Mouse (Mus musculus) hindbrain, embryonic 14.5 days (tissue): ENCODE measurements at regions not wholly inside any gene's neighbourhood (a gene's known extent, or its start where the extent isn't known, plus 50 kb on each side); places are given as distances from the start of the nearest gene placed in this dataset. TPM values are rescaled to one million over a fixed set of nuclear protein-coding genes. Genes with fewer than 3 reads are reported as not detected.

ENCODE experiments used
- ATAC-seq: fragments of 200-750 bp; cut with Nextera tagmentation; 2 replicates; pipeline ENCODE4 v1.8.0; 2017; ENCODE audit warnings: moderate number of reproducible peaks, mild to moderate bottlenecking, moderate TSS enrichment, moderate library complexity; ENCODE audit not compliant: low FRiP score
- DNase-seq: peaks from one replicate; pipeline ENCODE4 v3.0.0-alpha.2; 2015; ENCODE audit warnings: low spot score
- H3K27ac ChIP-seq: fragments of 300-500 bp; sonication (generic); 2 replicates; pipeline ENCODE4 v1.5.1; 2014; ENCODE audit warnings: mild to moderate bottlenecking, moderate library complexity
- H3K27me3 ChIP-seq: fragments of 300-500 bp; sonication (generic); 2 replicates; pipeline ENCODE4 v1.6.1; 2014; ENCODE audit warnings: mild to moderate bottlenecking, low read length, mixed read lengths; ENCODE audit not compliant: control insufficient read depth, insufficient read depth
- H3K36me3 ChIP-seq: fragments of 300-500 bp; sonication (generic); replicated peaks from 2 replicates; pipeline ENCODE4 v1.6.1; 2014; ENCODE audit not compliant: control insufficient read depth, insufficient read depth
- H3K4me1 ChIP-seq: fragments of 300-500 bp; sonication (generic); replicated peaks from 2 replicates; pipeline ENCODE4 v1.6.1; 2014; ENCODE audit warnings: antibody characterized with exemption, low read length, mixed read lengths; ENCODE audit not compliant: control insufficient read depth, insufficient read depth
- H3K4me2 ChIP-seq: fragments of 300-500 bp; sonication (generic); replicated peaks from 2 replicates; pipeline ENCODE4 v1.6.1; 2014; ENCODE audit warnings: mild to moderate bottlenecking, moderate library complexity
- H3K4me3 ChIP-seq: fragments of 300-500 bp; sonication (generic); replicated peaks from 2 replicates; pipeline ENCODE4 v1.5.1; 2014; ENCODE audit warnings: mild to moderate bottlenecking, low read length
- H3K9ac ChIP-seq: fragments of 300-500 bp; sonication (generic); 2 replicates; pipeline ENCODE4 v1.6.1; 2014
- H3K9me3 ChIP-seq: fragments of 300-500 bp; sonication (generic); 2 replicates; pipeline ENCODE4 v1.6.1; 2016; ENCODE audit warnings: low read length; ENCODE audit not compliant: control insufficient read depth
- WGBS: fragments of 180-500 bp; shearing (Covaris S2); extraction: QIAGEN DNeasy Blood & Tissue Kit; methylation state at CpG from one replicate; pipeline ENCODE4 v1.1.7; 2014; 5-methylcytosine and 5-hydroxymethylcytosine counted together
- microRNA-seq: library from miRNA; unstranded; fragments of <30 nt; microRNA quantifications from one replicate; pipeline ENCODE4, GENCODE M21; 2016

DNA sequence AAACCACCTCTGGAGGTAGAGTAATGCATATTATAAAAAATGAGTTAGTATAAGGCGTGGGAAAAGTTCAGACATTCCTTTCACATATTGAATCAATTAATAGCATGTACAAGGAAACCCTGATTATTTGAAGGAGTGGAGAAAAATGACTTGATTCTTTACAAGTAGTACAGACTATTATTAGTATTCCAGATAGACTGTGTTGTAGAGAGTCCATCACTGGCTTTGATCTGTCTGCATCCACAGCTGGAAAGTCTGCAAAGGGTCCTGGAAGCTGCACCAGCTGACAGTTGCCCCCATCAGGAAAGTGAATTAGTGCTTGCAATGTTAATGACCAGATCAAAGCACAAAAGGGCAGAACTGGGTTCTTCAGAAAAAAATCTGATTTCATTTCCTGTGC is 391.6 kb downstream of the 1700008P02Rik start:
- no peaks in the 10 kb centered on the region for H3K36me3 ChIP-seq
- 74% methylated on average over 1 of the region's 1 CpGs for WGBS
- no peak overlapping the region for H3K4me2 ChIP-seq

More for the DNA sequence above, 391.6 kb downstream of the 1700008P02Rik start:
- H3K9me3 ChIP-seq = no peaks in the 10 kb centered on the region
- no peak overlapping the region for H3K9ac ChIP-seq
- no peak overlapping the region for H3K27ac ChIP-seq
- no peaks in the 10 kb centered on the region for H3K4me1 ChIP-seq
- no peak overlapping the region for H3K4me3 ChIP-seq
- ATAC-seq (no peak), DNase-seq (no peak)
- no peaks in the 10 kb centered on the region for H3K27me3 ChIP-seq

Small RNA genes lying in the stretch of these regions (microRNA-seq; reads per million reads assigned to microRNA genes)
- gene Gm25144 (not detected), gene Gm25352 (not detected)
